ENCODE assay signal across 29 mouse cellular contexts in the genomic region with DNA sequence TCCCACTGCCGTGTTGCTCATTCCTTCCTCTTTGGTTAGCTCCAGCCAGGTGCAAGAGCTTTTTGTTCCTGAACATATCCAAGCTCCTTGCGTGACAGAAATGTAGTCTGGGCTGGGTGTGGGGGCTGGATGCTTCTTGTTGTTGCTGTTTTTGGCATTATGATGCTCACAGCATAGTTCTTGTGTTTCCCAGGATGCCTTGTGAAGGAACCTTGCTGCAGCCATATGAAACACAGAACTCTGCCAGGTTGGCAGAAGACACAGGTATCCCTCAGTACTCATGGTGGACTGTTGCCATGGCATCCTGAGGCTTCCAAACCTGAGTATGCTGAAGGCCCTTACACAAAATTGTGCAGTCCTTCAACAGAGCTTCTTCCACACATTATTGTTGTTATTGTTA. TPM values are rescaled to one million over a fixed set of nuclear protein-coding genes. Genes with fewer than 3 reads are reported as not detected.
DNase-seq lines count a peak whose midpoint lies in the region; TF ChIP-seq lines count a peak whose summit lies in the region.
"Had no signal": no experiment of that assay in that cellular context is flagged by ENCODE, and none has a peak within 500 bp of the region (broad histone marks: within the 10 kb centered on the region; RNA-seq: fewer than 3 reads in every experiment).

No protein-coding gene starts in this region.

- no peak overlapping the region for H3K4me3 ChIP-seq in left cerebral cortex, adult 2 months
- H3K4me3 ChIP-seq: erythroblast, embryonic 14.5 days; heart, embryonic 10.5 days; heart, embryonic 15.5 days; kidney, embryonic 15.5 days; layer of hippocampus, adult 2 months; limb, embryonic 13.5 days; lung, embryonic 15.5 days; neural tube, embryonic 13.5 days had no signal

- DNase-seq in left cerebral cortex, adult 2 months (ENCODE audit: extremely low spot score in 1 of 2, low spot score in 2 of 2) = peak in 1 of 2 experiments; percentile 32
- DNase-seq in left cerebral cortex, adult 11 months (ENCODE audit: low spot score) = no peak
- peak; percentile 48 for DNase-seq in cerebellum, adult 11 months
- DNase-seq in cerebellum, adult 8-10 months = peak; percentile 62
- peak; percentile 65 to 80 for DNase-seq in cerebellum, postnatal 25 days
- no peak for DNase-seq in adrenal gland, adult 2 months
- no peak for DNase-seq in gastrocnemius, postnatal 4 days (ENCODE audit: low spot score in 2 of 2)
- no peak for DNase-seq in urinary bladder, postnatal 36 days (ENCODE audit: low spot score in 2 of 2)
- DNase-seq: adrenal gland, postnatal 36 days; gastrocnemius, postnatal 14 days; heart, adult 11 months; kidney, adult 18-20 months; kidney, postnatal 25 days; layer of hippocampus, postnatal 36 days; lung, postnatal 36 days; right cerebral cortex, postnatal 25 days; thymus, adult 2 months; thymus, postnatal 36 days had no signal

- TF ChIP-seq CTCF in left cerebral cortex, adult 2 months (IDR thresholded peaks at IDR 0.05) = no peak

- H3K27ac ChIP-seq in left cerebral cortex, adult 2 months = peak overlapping the region; percentile 73
- H3K27ac ChIP-seq: heart, embryonic 10.5 days; heart, embryonic 15.5 days; kidney, embryonic 15.5 days; layer of hippocampus, adult 2 months; limb, embryonic 13.5 days; lung, embryonic 15.5 days; neural tube, embryonic 13.5 days; stomach, postnatal 0 days had no signal

- intact Hi-C loops in left cerebral cortex, adult 2 months (cut with DNase I) = no loop called here

RNA-seq across cellular contexts. Expression of a gene that starts 44.0 kb away (rescaled TPM):
- total RNA-seq in left cerebral cortex, adult 2 months (2021) = 100 to 1,000 TPM; 729 to 754 TPM
- 1 to 10 TPM; 3.9 to 8.5 TPM for total RNA-seq in adrenal gland, adult 2 months (2021)
- 1.5 and 2.1 TPM in 2 replicates for polyA plus RNA-seq in adrenal gland, adult 2 months (2012; rRNA removed)
- total RNA-seq in gastrocnemius, postnatal 4 days (2021) = under 1 TPM; 0.49 to 0.54 TPM
- total RNA-seq: common myeloid progenitor, adult 5-6 weeks; megakaryocyte, adult 5-6 weeks had no signal
- polyA plus RNA-seq: erythroblast, embryonic 14.5 days had no signal

Comparison
In these comparisons a context has a peak if more than half of its experiments do, and no peak if none do; other contexts are left out.
1. DNase-seq: peak in cerebellum, adult 11 months (single experiment), cerebellum, adult 8-10 months (single experiment) and cerebellum, postnatal 25 days (2 of 2); none in left cerebral cortex, adult 11 months (single experiment), adrenal gland, adult 2 months (single experiment), gastrocnemius, postnatal 4 days (0 of 2) and urinary bladder, postnatal 36 days (0 of 2).
2. RNA of a gene that starts 44.0 kb away (total RNA-seq): 729 to 754 TPM in left cerebral cortex, adult 2 months; 3.9 to 8.5 TPM in adrenal gland, adult 2 months and 0.49 to 0.54 TPM in gastrocnemius, postnatal 4 days; every median in the first group is over 10 times any median in the second.